Mouse (Mus musculus): ENCODE data around the gene Cnn2. TPM values are rescaled to one million over a fixed set of nuclear protein-coding genes. Genes with fewer than 3 reads are reported as not detected.

The Cnn2 gene
- 33.2 and 40.0 TPM in 2 replicates for polyA plus RNA-seq (2014; fragmentation: Nextera tagmentation; extraction: Ambion mirVana)

GRCm38 (mm10) chr10:79988506-79989271 is at the start of gene Cnn2:
TSS of gene Cnn2 (plus strand) at chr10:79988584.
- H3K27me3 ChIP-seq (replicated peaks; ENCODE audit: control insufficient read depth, insufficient read depth, low read length) = peaks cover 38% of the 10 kb centered on the region
- H3K36me3 ChIP-seq (ENCODE audit: control insufficient read depth, insufficient read depth, low read length) = no peaks in the 10 kb centered on the region
- 1% methylated on average over 58 of the region's 59 CpGs for WGBS
- H3K27ac ChIP-seq (ENCODE audit: low read depth, low read length) = no peak within 1 kb of the TSS
- H3K4me3 ChIP-seq (ENCODE audit: low read depth, low read length) = peak within 1 kb of the TSS; percentile 33
- H3K9ac ChIP-seq (ENCODE audit: low read length) = peak within 1 kb of the TSS; percentile 52
- H3K4me1 ChIP-seq (ENCODE audit: control insufficient read depth, insufficient read depth, low read length) = peaks cover 9% of the 10 kb centered on the region
- peak within 1 kb of the TSS; percentile 49 for H3K4me2 ChIP-seq (ENCODE audit: low read length)
- no peak for ATAC-seq
- DNase-seq (ENCODE audit: low spot score) = no peak
- peaks cover 6% of the 10 kb centered on the region; the same call in 1 of the 2 replicates for H3K9me3 ChIP-seq (replicated peaks; ENCODE audit: control insufficient read depth, low read length)

- no peak overlapping the region for H3K4me3 ChIP-seq (ENCODE audit: low read depth, low read length)
- no peak overlapping the region for H3K27ac ChIP-seq (ENCODE audit: low read depth, low read length)
- no peaks in the 10 kb centered on the region for H3K27me3 ChIP-seq (replicated peaks; ENCODE audit: control insufficient read depth, insufficient read depth, low read length)
- DNase-seq (ENCODE audit: low spot score) = no peak
- 73% methylated on average over 7 of the region's 7 CpGs for WGBS
- peaks cover 2% of the 10 kb centered on the region; the same call in 1 of the 2 replicates for H3K36me3 ChIP-seq (ENCODE audit: control insufficient read depth, insufficient read depth, low read length)
- H3K9ac ChIP-seq (ENCODE audit: low read length) = no peak overlapping the region
- H3K4me2 ChIP-seq (ENCODE audit: low read length) = no peak overlapping the region
- no peaks in the 10 kb centered on the region for H3K9me3 ChIP-seq (replicated peaks; ENCODE audit: control insufficient read depth, low read length)
- ATAC-seq = no peak
- peaks cover 4% of the 10 kb centered on the region; the same call in 1 of the 2 replicates for H3K4me1 ChIP-seq (ENCODE audit: control insufficient read depth, insufficient read depth, low read length)
Observed at GRCm38 (mm10) chr10:79940749-79941148, 47.6 kb upstream of the Cnn2 start.

- DNase-seq (ENCODE audit: low spot score) (no peak), ATAC-seq (no peak)
- Histone ChIP-seq H3K4me1 (ENCODE audit: control insufficient read depth, insufficient read depth, low read length) (peaks cover 3% of the 10 kb centered on the region; the same call in 1 of the 2 replicates), H3K27me3 (replicated peaks; ENCODE audit: control insufficient read depth, insufficient read depth, low read length) (no peaks in the 10 kb centered on the region), H3K9ac (ENCODE audit: low read length) (no peak overlapping the region), H3K9me3 (replicated peaks; ENCODE audit: control insufficient read depth, low read length) (no peaks in the 10 kb centered on the region), H3K4me3 (ENCODE audit: low read depth, low read length) (no peak overlapping the region), H3K27ac (ENCODE audit: low read depth, low read length) (no peak overlapping the region), H3K36me3 (ENCODE audit: control insufficient read depth, insufficient read depth, low read length) (no peaks in the 10 kb centered on the region), H3K4me2 (ENCODE audit: low read length) (no peak overlapping the region)
- 79% methylated on average over 1 of the region's 1 CpGs for WGBS
Observed at GRCm38 (mm10) chr10:79942988-79943387, 45.4 kb upstream of the Cnn2 start.

- Histone ChIP-seq H3K36me3 (ENCODE audit: control insufficient read depth, insufficient read depth, low read length) (no peaks in the 10 kb centered on the region), H3K27me3 (replicated peaks; ENCODE audit: control insufficient read depth, insufficient read depth, low read length) (no peaks in the 10 kb centered on the region), H3K4me1 (ENCODE audit: control insufficient read depth, insufficient read depth, low read length) (peaks cover 3% of the 10 kb centered on the region; the same call in 1 of the 2 replicates), H3K27ac (ENCODE audit: low read depth, low read length) (no peak overlapping the region), H3K9me3 (replicated peaks; ENCODE audit: control insufficient read depth, low read length) (no peaks in the 10 kb centered on the region), H3K4me2 (ENCODE audit: low read length) (no peak overlapping the region), H3K4me3 (ENCODE audit: low read depth, low read length) (no peak overlapping the region), H3K9ac (ENCODE audit: low read length) (no peak overlapping the region)
- DNase-seq (ENCODE audit: low spot score) (no peak), ATAC-seq (no peak)
- 83% methylated on average over 9 of the region's 9 CpGs for WGBS
Observed at GRCm38 (mm10) chr10:79943471-79943901, 44.9 kb upstream of the Cnn2 start.

GRCm38 (mm10) chr10:79945507-79946234 is 42.7 kb upstream of the Cnn2 start:
- H3K9ac ChIP-seq (ENCODE audit: low read length) = no peak overlapping the region
- no peaks in the 10 kb centered on the region for H3K27me3 ChIP-seq (replicated peaks; ENCODE audit: control insufficient read depth, insufficient read depth, low read length)
- DNase-seq (ENCODE audit: low spot score) = peak; percentile 52
- 18% methylated on average over 16 of the region's 16 CpGs for WGBS
- no peak overlapping the region for H3K4me3 ChIP-seq (ENCODE audit: low read depth, low read length)
- H3K4me2 ChIP-seq (ENCODE audit: low read length) = no peak overlapping the region
- no peaks in the 10 kb centered on the region for H3K9me3 ChIP-seq (replicated peaks; ENCODE audit: control insufficient read depth, low read length)
- 0 out of 2 replicates have a peak, but pooled peaks have one; percentile 42 for ATAC-seq
- H3K27ac ChIP-seq (ENCODE audit: low read depth, low read length) = peak overlapping the region; percentile 17; the same call in 1 of the 2 replicates
- peaks cover 16% of the 10 kb centered on the region for H3K36me3 ChIP-seq (ENCODE audit: control insufficient read depth, insufficient read depth, low read length)
- peaks cover 3% of the 10 kb centered on the region; the same call in 1 of the 2 replicates for H3K4me1 ChIP-seq (ENCODE audit: control insufficient read depth, insufficient read depth, low read length)

- WGBS = 21% methylated on average over 7 of the region's 7 CpGs
- no peak overlapping the region for H3K9ac ChIP-seq (ENCODE audit: low read length)
- no peak overlapping the region for H3K4me3 ChIP-seq (ENCODE audit: low read depth, low read length)
- peaks cover 27% of the 10 kb centered on the region for H3K36me3 ChIP-seq (ENCODE audit: control insufficient read depth, insufficient read depth, low read length)
- H3K27ac ChIP-seq (ENCODE audit: low read depth, low read length) = no peak overlapping the region
- no peak overlapping the region for H3K4me2 ChIP-seq (ENCODE audit: low read length)
- H3K27me3 ChIP-seq (replicated peaks; ENCODE audit: control insufficient read depth, insufficient read depth, low read length) = no peaks in the 10 kb centered on the region
- no peaks in the 10 kb centered on the region for H3K9me3 ChIP-seq (replicated peaks; ENCODE audit: control insufficient read depth, low read length)
- DNase-seq (ENCODE audit: low spot score) (no peak), ATAC-seq (no peak)
- peaks cover 3% of the 10 kb centered on the region; the same call in 1 of the 2 replicates for H3K4me1 ChIP-seq (ENCODE audit: control insufficient read depth, insufficient read depth, low read length)
Observed at GRCm38 (mm10) chr10:79946752-79947322, 41.5 kb upstream of the Cnn2 start.

GRCm38 (mm10) chr10:79947502-79947901 is 40.9 kb upstream of the Cnn2 start:
- no peak for DNase-seq (ENCODE audit: low spot score)
- no peaks in the 10 kb centered on the region for H3K27me3 ChIP-seq (replicated peaks; ENCODE audit: control insufficient read depth, insufficient read depth, low read length)
- WGBS = 85% methylated on average over 6 of the region's 6 CpGs
- no peak overlapping the region for H3K4me3 ChIP-seq (ENCODE audit: low read depth, low read length)
- H3K4me2 ChIP-seq (ENCODE audit: low read length) = no peak overlapping the region
- no peak for ATAC-seq
- H3K36me3 ChIP-seq (ENCODE audit: control insufficient read depth, insufficient read depth, low read length) = peaks cover 28% of the 10 kb centered on the region
- H3K4me1 ChIP-seq (ENCODE audit: control insufficient read depth, insufficient read depth, low read length) = peaks cover 3% of the 10 kb centered on the region; the same call in 1 of the 2 replicates
- H3K9me3 ChIP-seq (replicated peaks; ENCODE audit: control insufficient read depth, low read length) = no peaks in the 10 kb centered on the region
- no peak overlapping the region for H3K9ac ChIP-seq (ENCODE audit: low read length)
- no peak overlapping the region for H3K27ac ChIP-seq (ENCODE audit: low read depth, low read length)

GRCm38 (mm10) chr10:79949873-79950272 is 38.5 kb upstream of the Cnn2 start:
- no peak overlapping the region for H3K9ac ChIP-seq (ENCODE audit: low read length)
- no peak overlapping the region for H3K27ac ChIP-seq (ENCODE audit: low read depth, low read length)
- H3K36me3 ChIP-seq (ENCODE audit: control insufficient read depth, insufficient read depth, low read length) = peaks cover 38% of the 10 kb centered on the region
- H3K27me3 ChIP-seq (replicated peaks; ENCODE audit: control insufficient read depth, insufficient read depth, low read length) = no peaks in the 10 kb centered on the region
- ATAC-seq = no peak
- WGBS = 96% methylated on average over 4 of the region's 4 CpGs
- H3K4me3 ChIP-seq (ENCODE audit: low read depth, low read length) = no peak overlapping the region
- no peak for DNase-seq (ENCODE audit: low spot score)
- H3K9me3 ChIP-seq (replicated peaks; ENCODE audit: control insufficient read depth, low read length) = no peaks in the 10 kb centered on the region
- H3K4me2 ChIP-seq (ENCODE audit: low read length) = no peak overlapping the region
- H3K4me1 ChIP-seq (ENCODE audit: control insufficient read depth, insufficient read depth, low read length) = peaks cover 3% of the 10 kb centered on the region; the same call in 1 of the 2 replicates
